Mouse (Mus musculus): ENCODE results near the gene Ttc23. TPM values are rescaled to one million over a fixed set of nuclear protein-coding genes. Genes with fewer than 3 reads are reported as not detected.

The Ttc23 gene
- polyA plus RNA-seq, 1 experiment from 2014 or later: 37.9 TPM

GRCm38 (mm10) chr7:67634210-67634609 is 13.0 kb upstream of the Ttc23 start:
- H3K27ac ChIP-seq (ENCODE audit: low read depth, low read length): no peak overlapping the region
- H3K9ac ChIP-seq (ENCODE audit: low read length): no peak overlapping the region
- no peak overlapping the region for H3K4me3 ChIP-seq (ENCODE audit: low read depth, low read length)
- H3K4me1 ChIP-seq (replicated peaks; ENCODE audit: control insufficient read depth, insufficient read depth, low read length): no peaks in the 10 kb centered on the region
- 91% methylated on average over 3 of the region's 3 CpGs for WGBS
- H3K9me3 ChIP-seq (ENCODE audit: control insufficient read depth, low read length): no peaks in the 10 kb centered on the region
- no peak for ATAC-seq (replicated peaks; ENCODE audit: low FRiP score)
- no peak overlapping the region for H3K4me2 ChIP-seq (ENCODE audit: low read depth, low read length, severe bottlenecking)
- H3K36me3 ChIP-seq (ENCODE audit: control insufficient read depth, insufficient read depth, low read length): no peaks in the 10 kb centered on the region
- H3K27me3 ChIP-seq (ENCODE audit: control insufficient read depth, insufficient read depth, low read length): no peaks in the 10 kb centered on the region
- no peak for DNase-seq (ENCODE audit: low spot score)

GRCm38 (mm10) chr7:67636161-67636560 is 11.0 kb upstream of the Ttc23 start:
- DNase-seq (ENCODE audit: low spot score): no peak

GRCm38 (mm10) chr7:67639006-67639405 is 8.2 kb upstream of the Ttc23 start:
- Histone ChIP-seq H3K4me2 (ENCODE audit: low read depth, low read length, severe bottlenecking) (no peak overlapping the region), H3K4me3 (ENCODE audit: low read depth, low read length) (no peak overlapping the region), H3K36me3 (ENCODE audit: control insufficient read depth, insufficient read depth, low read length) (no peaks in the 10 kb centered on the region), H3K4me1 (replicated peaks; ENCODE audit: control insufficient read depth, insufficient read depth, low read length) (no peaks in the 10 kb centered on the region), H3K9ac (ENCODE audit: low read length) (no peak overlapping the region), H3K27me3 (ENCODE audit: control insufficient read depth, insufficient read depth, low read length) (no peaks in the 10 kb centered on the region), H3K9me3 (ENCODE audit: control insufficient read depth, low read length) (no peaks in the 10 kb centered on the region), H3K27ac (ENCODE audit: low read depth, low read length) (no peak overlapping the region)
- DNase-seq (ENCODE audit: low spot score) (no peak), ATAC-seq (replicated peaks; ENCODE audit: low FRiP score) (no peak)
- 77% methylated on average over 3 of the region's 3 CpGs for WGBS

More at GRCm38 (mm10) chr7:67636161-67636560, 11.0 kb upstream of the Ttc23 start:
- 65% methylated on average over 2 of the region's 2 CpGs for WGBS
- H3K4me1 ChIP-seq (replicated peaks; ENCODE audit: control insufficient read depth, insufficient read depth, low read length): no peaks in the 10 kb centered on the region
- H3K27me3 ChIP-seq (ENCODE audit: control insufficient read depth, insufficient read depth, low read length): no peaks in the 10 kb centered on the region
- no peak overlapping the region for H3K9ac ChIP-seq (ENCODE audit: low read length)
- no peak for ATAC-seq (replicated peaks; ENCODE audit: low FRiP score)
- no peaks in the 10 kb centered on the region for H3K36me3 ChIP-seq (ENCODE audit: control insufficient read depth, insufficient read depth, low read length)
- no peak overlapping the region for H3K4me3 ChIP-seq (ENCODE audit: low read depth, low read length)
- H3K9me3 ChIP-seq (ENCODE audit: control insufficient read depth, low read length): no peaks in the 10 kb centered on the region
- no peak overlapping the region for H3K4me2 ChIP-seq (ENCODE audit: low read depth, low read length, severe bottlenecking)
- H3K27ac ChIP-seq (ENCODE audit: low read depth, low read length): no peak overlapping the region

DNA sequence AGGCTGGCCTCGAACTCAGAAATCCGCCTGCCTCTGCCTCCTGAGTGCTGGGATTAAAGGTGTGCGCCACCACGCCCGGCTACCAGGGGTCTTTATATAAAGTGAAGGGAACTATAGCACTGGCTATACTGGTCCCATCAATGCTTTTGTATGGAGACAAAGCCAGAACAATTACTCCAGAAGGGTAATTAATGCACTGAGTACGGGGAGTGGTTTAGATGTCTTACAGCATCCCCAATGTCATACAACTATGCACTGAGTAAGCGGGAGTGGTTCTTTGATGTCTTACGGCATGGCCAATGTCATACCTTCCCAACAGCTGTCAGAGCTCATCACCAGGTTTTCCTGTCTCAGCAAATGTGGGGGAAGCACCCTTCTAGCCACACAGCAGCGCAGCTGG is 4.3 kb upstream of the Ttc23 start:
- WGBS: 93% methylated on average over 9 of the region's 9 CpGs
- no peaks in the 10 kb centered on the region for H3K9me3 ChIP-seq (ENCODE audit: control insufficient read depth, low read length)

GRCm38 (mm10) chr7:67644291-67644690 is 2.9 kb upstream of the Ttc23 start:
- 55% methylated on average over 8 of the region's 8 CpGs for WGBS
- peak overlapping the region; percentile 78 for H3K4me3 ChIP-seq (ENCODE audit: low read depth, low read length)
- no peaks in the 10 kb centered on the region for H3K36me3 ChIP-seq (ENCODE audit: control insufficient read depth, insufficient read depth, low read length)
- peaks cover 6% of the 10 kb centered on the region; the same call in 1 of the 2 replicates for H3K4me1 ChIP-seq (replicated peaks; ENCODE audit: control insufficient read depth, insufficient read depth, low read length)
- H3K9me3 ChIP-seq (ENCODE audit: control insufficient read depth, low read length): no peaks in the 10 kb centered on the region
- H3K27ac ChIP-seq (ENCODE audit: low read depth, low read length): no peak overlapping the region
- no peak for DNase-seq (ENCODE audit: low spot score)
- peak overlapping the region; percentile 66 for H3K9ac ChIP-seq (ENCODE audit: low read length)
- H3K27me3 ChIP-seq (ENCODE audit: control insufficient read depth, insufficient read depth, low read length): no peaks in the 10 kb centered on the region
- peak overlapping the region; percentile 72 for H3K4me2 ChIP-seq (ENCODE audit: low read depth, low read length, severe bottlenecking)
- no peak for ATAC-seq (replicated peaks; ENCODE audit: low FRiP score)

More for the DNA sequence above, 4.3 kb upstream of the Ttc23 start:
- Histone ChIP-seq H3K9ac (ENCODE audit: low read length) (no peak overlapping the region), H3K27me3 (ENCODE audit: control insufficient read depth, insufficient read depth, low read length) (no peaks in the 10 kb centered on the region), H3K4me2 (ENCODE audit: low read depth, low read length, severe bottlenecking) (no peak overlapping the region), H3K36me3 (ENCODE audit: control insufficient read depth, insufficient read depth, low read length) (no peaks in the 10 kb centered on the region), H3K27ac (ENCODE audit: low read depth, low read length) (no peak overlapping the region), H3K4me1 (replicated peaks; ENCODE audit: control insufficient read depth, insufficient read depth, low read length) (peaks cover 5% of the 10 kb centered on the region; the same call in 1 of the 2 replicates), H3K4me3 (ENCODE audit: low read depth, low read length) (no peak overlapping the region)
- DNase-seq (ENCODE audit: low spot score) (no peak), ATAC-seq (replicated peaks; ENCODE audit: low FRiP score) (no peak)

DNA sequence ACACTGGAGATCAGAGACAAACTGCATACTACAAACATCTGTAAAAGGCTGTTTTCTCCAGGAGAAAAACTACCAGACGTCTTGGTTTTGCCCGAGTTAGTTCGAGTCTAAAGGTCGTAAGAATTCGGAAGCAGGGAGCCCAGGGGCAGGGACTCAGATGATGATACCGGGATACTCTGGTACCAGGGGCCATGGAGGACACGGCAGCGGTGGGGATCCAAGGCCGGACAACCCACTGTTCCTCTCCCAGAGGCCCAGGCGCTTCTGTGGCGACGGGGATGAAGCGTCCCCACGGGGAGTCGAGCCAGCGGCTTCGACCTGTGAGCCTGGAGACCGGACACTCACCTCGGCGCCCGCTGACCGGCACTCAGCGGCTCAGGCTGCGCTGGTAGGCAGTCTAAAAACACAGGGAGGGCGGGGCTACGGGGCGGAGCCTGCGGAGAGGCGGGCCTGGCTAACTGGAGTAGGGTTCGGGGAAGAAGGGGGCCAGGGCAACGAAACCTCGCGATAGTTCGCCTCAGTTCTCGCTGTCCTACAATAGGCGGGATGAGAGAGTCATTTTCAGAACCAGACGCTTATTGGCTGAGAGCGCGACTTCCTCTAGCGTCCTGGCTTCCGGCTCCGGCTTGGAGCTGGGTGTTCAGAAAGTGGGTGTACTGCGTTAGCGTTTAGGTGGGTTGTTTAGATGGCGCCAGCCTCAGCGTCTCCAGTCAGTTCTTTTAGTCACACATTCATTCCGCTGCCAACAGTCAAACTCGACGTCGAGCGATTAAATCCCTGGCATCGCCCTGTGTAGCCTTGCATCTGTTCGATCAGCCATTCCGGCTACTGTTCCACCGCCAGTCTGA is 2.2 kb upstream of the Ttc23 start, which contains the start of gene Lrrc28:
TSS of gene Lrrc28 (minus strand) at position 436 of the 848 bp plus-strand sequence.
- WGBS: under 1% methylated on average over 54 of the region's 55 CpGs
- H3K9me3 ChIP-seq (ENCODE audit: control insufficient read depth, low read length): no peaks in the 10 kb centered on the region
- DNase-seq (ENCODE audit: low spot score): peak; percentile 99
- peak; percentile 99 for ATAC-seq (replicated peaks; ENCODE audit: low FRiP score)
- no peaks in the 10 kb centered on the region for H3K27me3 ChIP-seq (ENCODE audit: control insufficient read depth, insufficient read depth, low read length)
- H3K9ac ChIP-seq (ENCODE audit: low read length): peak within 1 kb of the TSS; percentile 77
- peak within 1 kb of the TSS; percentile 84 for H3K4me2 ChIP-seq (ENCODE audit: low read depth, low read length, severe bottlenecking)
- peak within 1 kb of the TSS; percentile 78 for H3K4me3 ChIP-seq (ENCODE audit: low read depth, low read length)
- peaks cover 6% of the 10 kb centered on the region; the same call in 1 of the 2 replicates for H3K4me1 ChIP-seq (replicated peaks; ENCODE audit: control insufficient read depth, insufficient read depth, low read length)
- H3K36me3 ChIP-seq (ENCODE audit: control insufficient read depth, insufficient read depth, low read length): no peaks in the 10 kb centered on the region
- H3K27ac ChIP-seq (ENCODE audit: low read depth, low read length): peak within 1 kb of the TSS; percentile 70

GRCm38 (mm10) chr7:67645681-67646014 is 1.6 kb upstream of the Ttc23 start:
- peak overlapping the region; percentile 77 for H3K9ac ChIP-seq (ENCODE audit: low read length)
- DNase-seq (ENCODE audit: low spot score) (no peak), ATAC-seq (replicated peaks; ENCODE audit: low FRiP score) (no peak)
- H3K9me3 ChIP-seq (ENCODE audit: control insufficient read depth, low read length): no peaks in the 10 kb centered on the region
- no peaks in the 10 kb centered on the region for H3K27me3 ChIP-seq (ENCODE audit: control insufficient read depth, insufficient read depth, low read length)
- no peaks in the 10 kb centered on the region for H3K36me3 ChIP-seq (ENCODE audit: control insufficient read depth, insufficient read depth, low read length)
- H3K4me2 ChIP-seq (ENCODE audit: low read depth, low read length, severe bottlenecking): peak overlapping the region; percentile 84
- H3K4me1 ChIP-seq (replicated peaks; ENCODE audit: control insufficient read depth, insufficient read depth, low read length): peaks cover 6% of the 10 kb centered on the region; the same call in 1 of the 2 replicates
- WGBS: under 1% methylated on average over 15 of the region's 15 CpGs
- peak overlapping the region; percentile 78 for H3K4me3 ChIP-seq (ENCODE audit: low read depth, low read length)
- peak overlapping the region; percentile 70 for H3K27ac ChIP-seq (ENCODE audit: low read depth, low read length)

DNA sequence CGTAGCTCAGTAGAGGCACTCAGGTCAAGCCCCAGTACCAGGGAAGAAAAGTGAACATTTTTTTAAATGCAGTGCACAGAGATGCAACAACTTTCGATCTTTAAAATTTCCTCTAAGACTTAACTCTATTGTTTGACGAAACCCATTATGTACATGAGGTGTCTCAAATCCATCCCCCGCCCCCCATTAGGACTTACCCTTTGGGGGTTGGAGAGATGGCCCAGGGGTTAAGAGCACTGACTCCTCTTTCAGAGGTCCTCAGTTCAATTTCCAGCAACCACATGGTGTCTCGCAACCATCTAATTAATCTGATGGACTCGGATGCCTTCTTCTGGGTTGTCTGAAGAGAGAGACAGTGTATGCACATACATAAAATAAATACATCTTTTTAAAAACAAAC is 1.1 kb upstream of the Ttc23 start:
- Histone ChIP-seq H3K27me3 (ENCODE audit: control insufficient read depth, insufficient read depth, low read length) (no peaks in the 10 kb centered on the region), H3K4me2 (ENCODE audit: low read depth, low read length, severe bottlenecking) (peak overlapping the region; percentile 84), H3K4me1 (replicated peaks; ENCODE audit: control insufficient read depth, insufficient read depth, low read length) (peaks cover 6% of the 10 kb centered on the region; the same call in 1 of the 2 replicates), H3K27ac (ENCODE audit: low read depth, low read length) (peak overlapping the region; percentile 70; the same call in 1 of the 2 replicates), H3K4me3 (ENCODE audit: low read depth, low read length) (peak overlapping the region; percentile 78), H3K9ac (ENCODE audit: low read length) (peak overlapping the region; percentile 77), H3K9me3 (ENCODE audit: control insufficient read depth, low read length) (no peaks in the 10 kb centered on the region), H3K36me3 (ENCODE audit: control insufficient read depth, insufficient read depth, low read length) (no peaks in the 10 kb centered on the region)
- DNase-seq (ENCODE audit: low spot score): no peak
- no peak; the same call in 1 of the 2 replicates for ATAC-seq (replicated peaks; ENCODE audit: low FRiP score)
- 2% methylated on average over 6 of the region's 6 CpGs for WGBS

Data from forebrain, embryonic 11.5 days (tissue).